Mouse (Mus musculus): Measurements from ENCODE around the gene Mrpl24.

Gene Mrpl24

DNA sequence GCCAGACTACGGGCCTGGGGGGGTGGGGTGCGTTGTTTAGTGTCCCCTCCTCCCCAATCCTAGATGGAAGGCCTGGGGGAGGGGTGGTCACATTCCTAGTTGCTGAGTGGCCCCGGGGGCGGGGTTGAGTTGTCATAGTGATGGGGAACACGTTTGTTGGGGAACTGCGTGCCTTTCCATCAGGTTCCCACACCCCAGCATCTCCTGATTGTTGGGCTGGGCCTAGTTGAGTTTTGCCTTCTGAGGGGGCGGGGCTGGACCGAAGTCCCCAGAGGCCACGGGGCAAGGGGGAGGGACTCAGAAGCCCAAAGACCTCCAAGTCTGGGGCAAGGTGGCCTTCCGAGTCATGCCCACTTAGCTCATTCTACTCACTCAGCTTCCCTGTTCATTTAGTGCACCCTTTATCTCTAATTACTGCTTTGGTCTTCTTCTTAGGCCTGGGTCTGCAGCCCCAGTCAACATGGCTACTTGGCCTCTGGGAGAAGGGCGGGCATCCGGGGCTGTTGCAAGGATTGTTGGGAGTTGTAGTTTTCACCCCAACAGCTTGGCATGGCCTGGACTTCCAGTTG is 8.6 kb upstream of the Mrpl24 start:
- DNase-seq (ENCODE audit: low spot score) = peak; percentile 95

- no peak for DNase-seq (ENCODE audit: low spot score)
Observed at GRCm38 (mm10) chr3:87913491-87913890, 5.8 kb upstream of the Mrpl24 start.

DNA sequence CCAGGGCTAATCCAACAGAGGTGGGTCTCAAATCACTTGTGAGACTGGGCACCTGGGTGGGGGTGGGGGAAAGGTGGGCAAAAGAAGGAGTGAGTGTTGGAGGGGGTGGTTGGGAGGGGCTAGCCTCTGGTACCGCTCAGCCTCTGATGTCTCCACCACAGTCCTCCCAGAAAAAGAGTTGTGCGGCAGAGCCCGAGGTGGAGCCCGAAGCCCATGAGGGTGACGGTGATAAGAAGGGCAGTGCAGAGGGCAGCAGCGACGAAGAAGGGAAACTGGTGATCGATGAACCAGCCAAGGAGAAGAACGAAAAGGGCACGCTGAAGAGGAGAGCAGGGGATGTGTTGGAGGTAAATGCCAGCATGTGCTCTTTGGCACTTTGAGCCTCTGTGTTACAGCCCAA is 5.4 kb upstream of the Mrpl24 start:
- DNase-seq (ENCODE audit: low spot score) = no peak

- DNase-seq (ENCODE audit: low spot score) = no peak
Observed at GRCm38 (mm10) chr3:87916990-87917389, 2.3 kb upstream of the Mrpl24 start.

- no peak for DNase-seq (ENCODE audit: low spot score)
Observed at GRCm38 (mm10) chr3:87918551-87918950, 755 bp upstream of the Mrpl24 start.

- DNase-seq (ENCODE audit: low spot score) = no peak
Observed at GRCm38 (mm10) chr3:87920270-87920943, 1.1 kb downstream of the Mrpl24 start.

- DNase-seq (ENCODE audit: low spot score) = no peak
Observed at GRCm38 (mm10) chr3:87924996-87925395, 5.7 kb downstream of the Mrpl24 start.

GRCm38 (mm10) chr3:87927452-87927851 is 8.1 kb downstream of the Mrpl24 start:
- DNase-seq (ENCODE audit: low spot score) = no peak

DNA sequence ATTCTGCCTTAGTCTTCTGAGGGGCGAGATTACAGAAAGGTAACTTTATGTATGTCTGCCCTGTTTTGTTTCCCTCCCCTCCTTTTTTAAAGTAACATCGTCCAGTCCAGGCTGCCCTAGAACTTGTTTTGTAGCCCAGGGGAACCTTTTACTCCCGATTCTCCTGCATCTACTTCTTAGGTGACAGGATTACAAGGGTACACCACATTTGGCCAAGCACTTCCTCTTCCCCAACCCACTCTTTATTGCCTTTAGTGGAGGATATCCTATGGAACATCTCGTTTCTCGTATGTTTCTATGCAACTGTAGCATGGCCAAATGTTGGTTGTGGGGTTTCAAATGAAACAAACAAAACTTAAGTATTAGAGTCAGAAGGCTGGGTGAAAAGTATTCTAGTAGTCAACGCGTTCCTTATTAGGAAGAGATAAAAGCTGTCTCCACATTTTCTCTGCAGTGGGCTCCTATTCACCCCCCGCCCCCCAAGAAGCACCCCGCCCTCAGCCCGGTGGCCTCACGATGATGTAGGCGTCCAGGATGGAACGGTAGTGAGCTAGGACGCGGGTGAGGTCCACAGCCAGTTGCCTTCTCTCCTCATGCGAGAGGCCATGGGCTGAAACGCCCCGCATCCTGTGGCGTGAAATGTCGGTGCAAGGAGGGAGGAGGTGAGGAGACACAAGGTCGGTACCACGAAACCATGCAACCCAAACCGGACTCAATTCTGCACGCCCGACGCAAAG is 10.2 kb downstream of the Mrpl24 start:
- no peak for DNase-seq (ENCODE audit: low spot score)

- DNase-seq (ENCODE audit: low spot score) = peak; percentile 98
Observed at GRCm38 (mm10) chr3:87930078-87930795, 10.9 kb downstream of the Mrpl24 start, which contains the start of the genes Isg20l2 and Rrnad1. Isg20l2 (plus strand) TSS chr3:87930314. Rrnad1 (minus strand) TSS chr3:87930717.

DNA sequence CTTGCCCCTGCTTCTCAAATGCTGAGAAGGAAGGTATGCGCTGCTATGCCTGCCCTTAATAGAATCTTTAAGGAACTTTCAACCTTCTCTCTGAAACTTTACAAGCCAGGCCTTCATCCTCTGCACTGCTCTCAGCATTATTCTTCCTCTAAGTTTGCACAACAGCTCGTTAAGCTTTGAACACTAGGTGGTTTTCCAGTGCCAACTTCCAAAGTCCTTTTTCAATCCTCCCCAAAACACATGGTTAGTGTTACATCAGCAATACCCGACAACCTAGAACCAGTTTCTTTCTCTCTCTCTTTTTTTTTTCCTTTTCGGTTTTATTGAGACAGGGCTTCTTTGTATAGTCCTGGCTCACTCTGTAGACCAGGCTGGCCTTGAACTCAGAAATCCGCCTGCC is 14.7 kb downstream of the Mrpl24 start:
- DNase-seq (ENCODE audit: low spot score) = no peak

- DNase-seq (ENCODE audit: low spot score) = no peak
Observed at GRCm38 (mm10) chr3:87934501-87934900, 15.2 kb downstream of the Mrpl24 start.

DNA sequence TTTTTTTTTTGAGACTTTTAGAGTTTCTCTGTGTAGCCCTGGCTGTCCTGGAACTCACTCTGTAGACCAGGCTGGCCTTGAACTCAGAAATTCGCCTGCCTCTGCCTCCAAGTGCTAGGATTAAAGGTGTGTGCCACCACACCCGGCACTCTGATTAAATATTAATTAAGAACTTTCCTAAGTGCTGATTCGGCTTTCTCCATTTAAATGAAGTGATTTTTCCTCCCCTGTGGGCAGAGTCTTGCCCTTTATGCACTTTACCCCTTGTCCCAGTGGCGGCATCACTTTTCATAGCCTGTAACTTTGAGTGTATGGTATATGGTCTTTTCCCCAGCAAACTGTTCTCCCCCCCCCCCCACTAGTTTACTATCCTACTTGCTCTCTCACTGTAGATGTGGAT is 15.9 kb downstream of the Mrpl24 start:
- DNase-seq (ENCODE audit: low spot score) = no peak

DNA sequence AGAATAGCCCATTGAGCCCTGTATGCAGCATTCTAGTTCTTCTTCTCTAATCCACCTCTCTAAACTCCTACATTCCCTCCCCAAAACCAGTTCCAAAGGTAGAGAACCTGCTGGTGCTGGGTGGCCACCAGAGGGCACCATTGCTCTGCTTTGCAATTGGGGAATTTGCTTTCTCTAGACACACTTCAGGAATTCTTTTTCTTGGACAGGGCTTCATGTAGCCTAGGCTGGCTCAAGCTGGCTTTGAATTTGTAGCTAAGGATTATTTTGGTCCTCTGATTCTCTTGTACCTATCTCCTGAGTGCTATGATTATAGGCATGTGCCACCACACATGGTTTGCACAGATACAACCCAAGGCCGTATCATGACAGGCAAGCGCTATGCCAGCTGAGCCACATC is 16.5 kb downstream of the Mrpl24 start:
- peak; percentile 59 for DNase-seq (ENCODE audit: low spot score)

DNA sequence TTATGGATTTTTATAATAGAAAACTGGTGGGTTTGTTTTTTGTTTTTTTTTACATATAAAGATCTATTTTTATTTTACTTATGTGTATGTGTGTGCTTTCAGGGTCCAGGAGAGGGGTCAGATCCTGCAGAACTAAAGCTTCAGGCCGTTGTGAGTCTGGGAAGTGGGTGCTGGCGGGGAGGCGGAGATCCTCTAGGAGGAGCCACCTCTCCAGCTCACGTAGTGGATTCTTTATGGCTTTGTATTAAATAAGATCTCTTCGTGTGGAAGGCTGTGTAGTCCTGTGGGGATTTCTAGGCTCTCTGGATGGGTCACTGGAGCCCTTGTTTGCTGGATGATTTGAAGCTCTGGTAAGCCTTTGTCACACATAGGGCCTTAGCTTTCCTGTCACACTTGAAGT is 21.3 kb downstream of the Mrpl24 start:
- no peak for DNase-seq (ENCODE audit: low spot score)

DNA sequence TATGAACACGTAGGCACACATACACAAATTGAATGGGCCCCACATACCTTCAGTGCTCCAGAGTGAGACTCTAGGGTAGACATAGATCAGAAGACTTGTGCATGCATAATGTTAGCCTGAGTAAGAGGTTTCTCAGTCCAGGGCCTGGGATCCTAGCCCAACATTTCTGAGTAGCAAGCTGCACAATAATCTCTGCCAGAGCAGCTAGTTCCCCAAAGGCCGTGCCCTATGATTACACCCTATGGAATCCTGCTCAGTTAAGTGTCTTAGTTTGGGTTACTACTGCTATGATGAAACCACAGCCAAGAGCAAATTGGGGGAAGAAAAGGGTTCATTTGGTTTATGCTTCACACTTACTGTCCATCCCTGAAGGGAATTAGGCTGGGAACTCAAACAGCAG is 23.2 kb downstream of the Mrpl24 start:
- no peak for DNase-seq (ENCODE audit: low spot score)

DNA sequence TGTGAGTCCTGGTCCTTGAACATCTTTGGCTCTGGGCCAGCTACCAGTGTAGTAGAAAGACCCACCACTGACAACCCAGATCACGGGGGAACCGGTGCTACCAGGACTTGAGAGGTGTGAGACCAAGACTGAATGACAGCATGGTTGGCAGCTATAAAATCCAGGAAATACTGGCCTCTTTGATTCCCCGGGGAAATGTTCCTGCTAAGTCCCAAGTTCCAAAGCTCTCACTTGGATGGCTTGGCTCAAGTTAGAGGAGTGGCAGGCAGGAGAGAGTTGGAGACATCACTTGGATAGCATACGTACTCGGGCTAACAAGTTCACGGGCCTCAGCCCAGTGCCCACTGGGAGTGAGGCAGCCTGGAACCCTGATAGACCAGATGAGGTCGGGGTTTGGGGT is 24.3 kb downstream of the Mrpl24 start:
- no peak for DNase-seq (ENCODE audit: low spot score)

DNA sequence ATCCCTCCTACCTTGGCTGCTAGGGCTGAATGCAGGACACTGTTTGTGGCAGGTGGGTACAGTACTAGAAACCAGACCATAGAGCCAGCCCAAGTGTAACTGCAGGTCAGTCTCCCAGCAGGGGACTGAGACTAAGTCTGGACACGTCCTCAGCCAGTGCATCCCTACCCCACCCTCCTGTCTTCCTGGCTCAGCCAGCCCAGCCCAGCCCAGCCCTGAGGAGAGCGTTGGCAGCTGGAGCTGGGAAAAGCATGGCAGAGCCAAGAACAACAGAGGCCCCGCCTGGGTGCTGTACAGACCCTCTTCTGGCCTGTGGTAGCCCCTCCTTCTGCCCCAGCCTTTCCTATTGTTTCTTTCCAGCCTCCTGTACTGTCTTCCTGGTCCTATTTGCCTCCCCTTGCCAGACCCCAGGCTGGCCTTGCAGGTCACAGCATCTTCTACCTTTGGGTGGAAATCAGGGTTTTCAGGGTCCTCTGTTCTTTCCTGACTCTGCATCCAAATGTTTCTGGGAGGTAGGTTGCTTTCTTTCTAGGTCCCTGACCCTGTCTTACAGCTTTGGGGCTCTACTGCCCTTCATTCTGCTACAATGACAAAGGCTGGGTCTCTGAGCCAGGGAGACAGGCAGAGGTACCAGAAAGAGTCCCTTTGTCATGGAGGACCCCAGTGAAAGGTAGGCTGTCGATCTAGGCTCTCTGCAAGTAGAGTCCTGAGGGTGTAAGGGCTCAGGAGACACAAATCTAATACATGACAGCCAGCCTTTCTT is 25.7 kb downstream of the Mrpl24 start:
- no peak for DNase-seq (ENCODE audit: low spot score)

- DNase-seq (ENCODE audit: low spot score) = no peak
Observed at GRCm38 (mm10) chr3:87945781-87946540, 26.7 kb downstream of the Mrpl24 start.

- no peak for DNase-seq (ENCODE audit: low spot score)
Observed at GRCm38 (mm10) chr3:87946541-87946860, 27.2 kb downstream of the Mrpl24 start.

Measured in yolk sac, embryonic 10.5 days (tissue).